Mouse (Mus musculus) forebrain, embryonic 11.5 days (tissue): ENCODE results near the gene Hist1h2be. TPM values are rescaled to one million over a fixed set of nuclear protein-coding genes. Genes with fewer than 3 reads are reported as not detected.
"Not testable (repeated sequence)": the region's sequence is repeated elsewhere in the genome, so short reads cannot be mapped to it uniquely, and the experiment has no call there.

Experiments used
- ATAC-seq: fragments of 200-750 bp; cut with Nextera tagmentation; replicated peaks from 2 replicates; pipeline ENCODE4 v1.8.0; 2017; ENCODE audit warnings: moderate TSS enrichment; ENCODE audit not compliant: low FRiP score
- DNase-seq: peaks from one replicate; pipeline ENCODE4 v3.0.0-alpha.2; 2017; ENCODE audit warnings: low spot score
- H3K27ac ChIP-seq: fragments of 300-500 bp; sonication (generic); 2 replicates; pipeline ENCODE4 v1.5.1; 2014; ENCODE audit warnings: low read depth, low read length
- H3K27me3 ChIP-seq: fragments of 300-500 bp; sonication (generic); 2 replicates; pipeline ENCODE4 v1.6.1; 2014; ENCODE audit warnings: mild to moderate bottlenecking, low read length, mixed read lengths; ENCODE audit not compliant: control insufficient read depth, insufficient read depth
- H3K36me3 ChIP-seq: fragments of 300-500 bp; sonication (generic); 2 replicates; pipeline ENCODE4 v1.6.1; 2014; ENCODE audit warnings: mild to moderate bottlenecking, low read length, moderate library complexity, mixed read lengths; ENCODE audit not compliant: control insufficient read depth, insufficient read depth
- H3K4me1 ChIP-seq: fragments of 300-500 bp; sonication (generic); replicated peaks from 2 replicates; pipeline ENCODE4 v1.6.1; 2014; ENCODE audit warnings: low read length, mixed read lengths; ENCODE audit not compliant: control insufficient read depth, insufficient read depth
- H3K4me2 ChIP-seq: fragments of 300-500 bp; sonication (generic); 2 replicates; pipeline ENCODE4 v1.6.1; 2014; ENCODE audit warnings: low read depth, mild to moderate bottlenecking, low read length, moderate library complexity, mixed read lengths; ENCODE audit not compliant: severe bottlenecking
- H3K4me3 ChIP-seq: fragments of 300-500 bp; sonication (generic); 2 replicates; pipeline ENCODE4 v1.5.1; 2014; ENCODE audit warnings: low read depth, low read length
- H3K9ac ChIP-seq: fragments of 300-500 bp; sonication (generic); 2 replicates; pipeline ENCODE4 v1.6.1; 2014; ENCODE audit warnings: low read length
- H3K9me3 ChIP-seq: fragments of 300-500 bp; sonication (generic); 2 replicates; pipeline ENCODE4 v1.6.1; 2016; ENCODE audit warnings: low read length, mixed read lengths; ENCODE audit not compliant: control insufficient read depth
- WGBS: fragments of 180-500 bp; shearing (Covaris S2); extraction: QIAGEN DNeasy Blood & Tissue Kit; methylation state at CpG from one replicate; pipeline ENCODE4 v1.1.7; 2014; 5-methylcytosine and 5-hydroxymethylcytosine counted together
- polyA plus RNA-seq: library from polyadenylated mRNA; unstranded; fragments of >200 nt; fragmentation: Nextera tagmentation; extraction: Ambion mirVana; gene quantifications from 2 replicates; pipeline ENCODE4 v1.2.1, GENCODE M21; 2014

The Hist1h2be gene
- polyA plus RNA-seq, 1 experiment from 2014 or later, result 4.0 TPM

DNA sequence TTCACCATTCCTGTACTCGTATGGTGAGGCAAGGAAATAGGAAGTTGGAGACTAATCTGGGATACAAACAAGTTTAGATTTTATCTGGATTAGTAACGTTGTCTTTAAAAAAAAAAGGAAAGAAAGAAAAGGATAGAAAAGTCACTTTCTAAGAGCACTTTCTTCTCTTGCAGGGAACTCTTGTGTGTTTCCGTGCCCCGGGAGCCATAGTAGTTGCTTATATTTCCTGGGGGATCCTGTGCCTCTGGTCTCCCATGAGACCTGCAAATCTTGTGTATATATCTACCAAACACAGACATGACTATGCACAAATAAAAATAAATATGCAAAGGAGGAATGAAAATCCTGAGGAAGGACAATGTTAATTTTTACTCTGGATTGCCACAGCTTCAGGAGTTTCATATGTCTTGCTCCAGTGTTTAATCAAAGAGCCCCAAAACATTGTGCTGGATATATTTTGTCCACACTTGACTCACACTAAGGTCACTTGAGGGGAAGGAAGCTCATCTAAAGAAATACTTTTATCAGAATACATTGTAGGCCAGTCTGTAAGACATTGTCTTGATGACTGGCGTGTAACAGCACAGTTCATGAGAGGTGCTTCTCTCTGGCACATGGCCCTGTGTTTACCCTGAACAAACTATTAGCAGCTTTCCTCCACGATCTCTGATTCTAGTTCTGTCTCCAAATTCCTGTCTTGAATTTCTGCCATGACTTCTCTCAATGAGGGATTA, 43.9 kb downstream of the Hist1h2be start:
- no peaks in the 10 kb centered on the region for H3K27me3 ChIP-seq
- H3K9ac ChIP-seq, result peak overlapping the region; percentile 80
- peak overlapping the region; percentile 65 for H3K4me2 ChIP-seq
- no peaks in the 10 kb centered on the region for H3K36me3 ChIP-seq
- DNase-seq (no peak), ATAC-seq (no peak)
- H3K27ac ChIP-seq, result peak overlapping the region; percentile 95
- peaks cover 3% of the 10 kb centered on the region; the same call in 1 of the 2 replicates for H3K4me1 ChIP-seq
- WGBS, result 48% methylated on average over 6 of the region's 6 CpGs
- H3K4me3 ChIP-seq, result peak overlapping the region; percentile 45
- H3K9me3 ChIP-seq, result no peaks in the 10 kb centered on the region

DNA sequence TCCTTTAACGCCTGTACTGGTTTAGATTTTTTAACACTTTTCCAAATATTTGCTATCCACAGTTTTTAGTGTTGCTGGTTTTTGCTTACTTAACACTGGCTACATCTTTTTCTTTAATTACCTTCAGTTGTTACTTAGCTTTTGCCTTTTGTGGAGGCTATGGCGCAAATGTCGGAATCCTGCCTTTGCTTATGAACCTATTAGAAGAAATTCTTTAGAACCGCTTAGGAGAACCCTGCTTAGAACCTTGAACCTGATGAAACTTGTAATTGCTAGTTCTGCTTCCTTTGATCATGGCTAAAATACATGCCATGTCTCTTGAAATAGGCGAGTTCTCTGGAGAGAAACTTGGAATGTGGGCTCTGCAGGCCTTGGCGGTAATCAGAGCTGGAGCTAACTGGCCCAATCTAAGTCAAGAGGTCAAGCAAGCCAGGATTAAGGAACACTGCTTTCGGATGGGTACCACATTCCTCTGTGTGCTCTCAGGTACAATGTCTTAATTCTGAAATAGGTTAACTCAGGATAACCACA, 44.5 kb downstream of the Hist1h2be start:
- ATAC-seq, result no peak
- Histone ChIP-seq H3K36me3 (no peaks in the 10 kb centered on the region), H3K4me1 (peaks cover 3% of the 10 kb centered on the region; the same call in 1 of the 2 replicates), H3K27ac (peak overlapping the region; percentile 95), H3K4me3 (peak overlapping the region; percentile 45), H3K9ac (peak overlapping the region; percentile 80), H3K9me3 (no peaks in the 10 kb centered on the region), H3K4me2 (peak overlapping the region; percentile 65), H3K27me3 (no peaks in the 10 kb centered on the region)
- peak; percentile 63 for DNase-seq
- 2% methylated on average over 7 of the region's 7 CpGs for WGBS

DNA sequence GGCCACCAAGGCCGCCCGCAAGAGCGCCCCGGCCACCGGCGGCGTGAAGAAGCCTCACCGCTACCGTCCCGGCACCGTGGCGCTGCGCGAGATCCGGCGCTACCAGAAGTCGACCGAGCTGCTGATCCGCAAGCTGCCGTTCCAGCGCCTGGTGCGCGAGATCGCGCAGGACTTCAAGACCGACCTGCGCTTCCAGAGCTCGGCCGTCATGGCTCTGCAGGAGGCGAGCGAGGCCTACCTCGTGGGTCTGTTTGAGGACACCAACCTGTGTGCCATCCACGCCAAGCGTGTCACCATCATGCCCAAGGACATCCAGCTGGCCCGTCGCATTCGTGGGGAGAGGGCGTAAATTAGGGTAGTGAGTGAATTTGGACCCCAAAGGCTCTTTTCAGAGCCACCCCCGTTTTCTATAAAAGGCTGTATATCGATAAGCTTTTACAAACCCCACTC, 45.0 kb downstream of the Hist1h2be start:
- 0% methylated on average over 8 of the region's 40 CpGs for WGBS
- not testable (repeated sequence) for H3K36me3 ChIP-seq, H3K9me3 ChIP-seq, H3K4me1 ChIP-seq, ATAC-seq, H3K27me3 ChIP-seq
- Histone ChIP-seq H3K4me2 (peak overlapping the region; percentile 65), H3K4me3 (peak overlapping the region; percentile 45), H3K27ac (peak overlapping the region; percentile 95), H3K9ac (peak overlapping the region; percentile 80)
- DNase-seq, result peak; percentile 75

DNA sequence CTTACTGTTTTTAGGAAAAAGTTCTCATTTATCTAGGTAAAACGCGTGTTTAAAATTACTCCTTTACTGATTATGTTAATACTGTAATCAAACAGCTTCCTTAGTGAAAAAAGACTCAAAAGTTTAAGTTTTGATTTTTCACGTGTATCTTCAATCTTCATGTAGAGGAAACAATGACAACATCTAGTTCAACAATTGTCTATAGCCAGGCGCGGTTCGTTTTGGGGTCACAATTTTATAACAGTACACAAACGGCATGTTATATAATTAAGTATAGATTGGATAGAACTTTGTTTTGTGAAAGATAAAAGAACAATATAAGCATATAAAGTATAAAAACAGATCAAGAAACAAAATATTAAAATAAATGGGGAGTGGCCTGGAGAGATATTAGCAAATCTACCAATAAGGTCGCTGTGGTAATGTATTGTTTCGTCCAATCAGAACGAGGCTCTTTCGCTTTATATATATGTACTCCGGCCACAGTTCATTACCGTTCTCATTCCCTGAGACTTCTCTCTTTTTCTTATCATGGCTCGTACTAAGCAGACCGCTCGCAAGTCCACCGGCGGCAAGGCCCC, 45.6 kb downstream of the Hist1h2be start, which contains the start of gene Hist1h3d:
Hist1h3d (plus strand) TSS at position 493 of the 581 bp plus-strand sequence.
- DNase-seq (peak; percentile 59), ATAC-seq (peak; percentile 59)
- no peaks in the 10 kb centered on the region for H3K9me3 ChIP-seq
- H3K36me3 ChIP-seq, result no peaks in the 10 kb centered on the region
- WGBS, result under 1% methylated on average over 18 of the region's 18 CpGs
- peak within 1 kb of the TSS; percentile 95 for H3K27ac ChIP-seq
- no peaks in the 10 kb centered on the region for H3K27me3 ChIP-seq
- peak within 1 kb of the TSS; percentile 80 for H3K9ac ChIP-seq
- H3K4me3 ChIP-seq, result peak within 1 kb of the TSS; percentile 45
- peak within 1 kb of the TSS; percentile 65 for H3K4me2 ChIP-seq
- peaks cover 3% of the 10 kb centered on the region; the same call in 1 of the 2 replicates for H3K4me1 ChIP-seq

DNA sequence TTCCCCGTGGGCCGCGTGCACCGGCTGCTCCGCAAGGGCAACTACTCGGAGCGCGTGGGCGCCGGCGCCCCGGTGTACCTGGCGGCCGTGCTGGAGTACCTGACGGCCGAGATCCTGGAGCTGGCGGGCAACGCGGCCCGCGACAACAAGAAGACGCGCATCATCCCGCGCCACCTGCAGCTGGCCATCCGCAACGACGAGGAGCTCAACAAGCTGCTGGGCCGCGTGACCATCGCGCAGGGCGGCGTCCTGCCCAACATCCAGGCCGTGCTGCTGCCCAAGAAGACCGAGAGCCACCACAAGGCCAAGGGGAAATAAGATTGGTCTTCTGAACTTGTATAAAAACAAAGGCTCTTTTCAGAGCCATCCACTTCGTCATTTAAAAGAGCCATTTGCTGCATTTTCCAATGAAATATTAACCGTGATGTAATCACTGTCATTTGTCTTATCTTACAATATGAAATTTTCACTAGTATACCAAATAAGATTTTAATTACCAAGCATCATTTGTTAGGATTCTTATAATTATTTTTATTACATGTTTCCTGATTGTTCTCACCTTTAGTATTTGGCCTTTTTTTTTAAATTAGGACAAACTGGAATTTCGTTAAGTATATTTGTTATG, 46.3 kb downstream of the Hist1h2be start:
- not testable (repeated sequence) for DNase-seq

DNA sequence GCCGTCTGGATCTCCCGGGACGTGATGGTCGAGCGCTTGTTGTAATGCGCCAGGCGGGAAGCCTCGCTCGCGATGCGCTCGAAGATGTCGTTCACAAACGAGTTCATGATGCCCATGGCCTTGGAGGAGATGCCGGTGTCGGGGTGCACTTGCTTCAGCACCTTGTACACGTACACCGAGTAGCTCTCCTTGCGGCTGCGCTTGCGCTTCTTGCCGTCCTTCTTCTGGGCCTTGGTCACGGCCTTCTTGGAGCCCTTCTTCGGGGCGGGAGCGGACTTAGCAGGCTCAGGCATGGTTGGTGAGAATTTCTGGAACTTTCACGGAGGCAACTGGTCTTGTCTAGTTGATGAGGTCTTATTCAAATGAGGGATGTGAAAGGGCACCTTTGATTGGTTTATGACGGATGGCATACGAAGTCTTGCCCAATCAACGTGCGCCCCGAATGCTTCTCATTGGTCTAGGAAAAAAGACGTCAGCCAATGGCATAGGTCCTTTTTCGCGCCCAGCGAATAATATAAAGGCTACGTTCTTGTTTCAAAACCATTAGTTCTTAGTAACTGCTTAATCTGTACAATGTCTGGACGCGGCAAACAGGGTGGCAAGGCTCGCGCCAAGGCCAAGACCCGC, 46.9 kb downstream of the Hist1h2be start, which contains the start of the genes Hist1h2bf and Hist1h2ad:
Hist1h2bf (minus strand) TSS at position 299 of the 627 bp plus-strand sequence.
Hist1h2ad (plus strand) TSS at position 484 of the 627 bp plus-strand sequence.
- not testable (repeated sequence) for H3K27me3 ChIP-seq, H3K36me3 ChIP-seq, H3K9me3 ChIP-seq, H3K4me1 ChIP-seq
- ATAC-seq, result peak; percentile 91
- Histone ChIP-seq H3K4me3 (peak within 1 kb of the TSS; percentile 45), H3K27ac (peak within 1 kb of the TSS; percentile 96), H3K4me2 (peak within 1 kb of the TSS; percentile 66), H3K9ac (peak within 1 kb of the TSS; percentile 63)
- under 1% methylated on average over 21 of the region's 42 CpGs for WGBS
- peak; percentile 91 for DNase-seq

More for the DNA sequence above, 46.3 kb downstream of the Hist1h2be start:
- H3K4me3 ChIP-seq, result peak overlapping the region; percentile 45
- peak overlapping the region; percentile 62 for H3K9ac ChIP-seq
- H3K27me3 ChIP-seq, H3K4me1 ChIP-seq, H3K36me3 ChIP-seq, H3K9me3 ChIP-seq: not testable (repeated sequence)
- peak overlapping the region; percentile 45 for H3K4me2 ChIP-seq
- ATAC-seq, result peak; percentile 0; the same call in 1 of the 2 replicates
- WGBS, result 0% methylated on average over 5 of the region's 39 CpGs
- peak overlapping the region; percentile 96 for H3K27ac ChIP-seq

DNA sequence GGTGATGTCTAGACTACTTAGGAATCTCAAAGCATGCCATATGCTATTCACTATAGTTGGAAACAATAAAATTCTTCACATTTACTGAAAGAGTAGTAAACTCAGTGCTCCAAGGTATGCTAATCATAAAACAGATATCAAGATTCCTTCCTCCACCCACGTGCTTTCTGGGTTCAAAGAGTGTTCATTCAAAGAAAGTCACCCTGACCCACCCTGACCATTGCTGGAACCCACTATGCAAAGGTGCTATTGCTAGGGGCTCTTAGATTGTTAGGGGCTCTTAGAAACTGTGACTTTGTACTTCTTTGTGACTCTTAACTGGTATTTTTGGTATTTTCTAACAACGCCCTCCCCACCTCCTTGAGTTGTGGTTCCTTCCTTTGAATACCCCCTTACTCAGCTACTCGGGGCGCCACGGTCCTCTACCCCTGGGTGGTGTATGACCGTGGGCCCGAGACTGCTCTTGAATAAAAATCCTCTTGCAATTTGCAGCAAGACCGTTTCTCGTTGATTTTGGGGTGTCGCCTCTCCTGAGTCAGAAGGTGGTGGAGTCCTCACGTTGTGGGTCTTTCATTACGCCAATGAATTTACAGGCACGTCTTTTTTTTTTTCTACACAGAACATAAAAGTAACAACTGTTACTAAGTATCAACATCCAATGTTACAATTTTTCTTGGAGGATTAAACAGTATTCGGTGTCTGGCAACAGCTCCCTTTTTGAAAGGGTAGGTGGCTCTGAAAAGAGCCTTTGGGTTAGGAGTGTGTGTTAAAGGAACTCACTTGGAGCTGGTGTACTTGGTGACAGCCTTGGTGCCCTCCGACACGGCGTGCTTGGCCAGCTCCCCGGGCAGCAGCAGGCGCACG, 47.7 kb downstream of the Hist1h2be start:
- whole genome bisulfite sequencing, result 11% methylated on average over 17 of the region's 20 CpGs
- peak; percentile 62 for DNase-seq

More for the DNA sequence above, 47.7 kb downstream of the Hist1h2be start:
- peak overlapping the region; percentile 45 for H3K4me3 ChIP-seq
- not testable (repeated sequence) for H3K4me1 ChIP-seq, ATAC-seq, H3K27me3 ChIP-seq, H3K9me3 ChIP-seq, H3K36me3 ChIP-seq
- peak overlapping the region; percentile 72 for H3K9ac ChIP-seq
- H3K4me2 ChIP-seq, result peak overlapping the region; percentile 66
- peak overlapping the region; percentile 96 for H3K27ac ChIP-seq
